Mouse (Mus musculus): ENCODE results near the gene B3galnt2.

- peak; percentile 91 for TF ChIP-seq POLR2A (IDR thresholded peaks at IDR 0.05; ENCODE audit: extremely low read depth, insufficient read depth, low read length)
- no peak for TF ChIP-seq CTCF (IDR thresholded peaks at IDR 0.05; ENCODE audit: low read depth, low read length)
Observed at GRCm38 (mm10) chr13:13953874-13954832, at the start of gene B3galnt2.
